Mouse (Mus musculus) kidney, postnatal 36 days (tissue): ENCODE data around the gene 1700010I14Rik.

Source experiments
- DNase-seq, 2 experiments: peaks; one replicate each; pipeline ENCODE4 v3.0.0; 2021 to 2022; ENCODE audit warnings: mixed read lengths in 2 of 2

1700010I14Rik gene

GRCm38 (mm10) chr17:9030181-9030580 is 42.0 kb downstream of the 1700010I14Rik start:
- no peak for DNase-seq

- peak; percentile 47 to 85 for DNase-seq
Observed at GRCm38 (mm10) chr17:9031241-9032141, 43.4 kb downstream of the 1700010I14Rik start.

GRCm38 (mm10) chr17:9032362-9033044 is 44.4 kb downstream of the 1700010I14Rik start:
- DNase-seq: no peak

GRCm38 (mm10) chr17:9033511-9033910 is 45.4 kb downstream of the 1700010I14Rik start:
- DNase-seq: no peak

- DNase-seq: no peak
Observed at GRCm38 (mm10) chr17:9035561-9036348, 47.6 kb downstream of the 1700010I14Rik start.

GRCm38 (mm10) chr17:9042723-9043122 is 54.6 kb downstream of the 1700010I14Rik start:
- DNase-seq: peak in 1 of 2 experiments; percentile 42

- no peak for DNase-seq
Observed at GRCm38 (mm10) chr17:9052441-9052980, 64.4 kb downstream of the 1700010I14Rik start.

- peak in 1 of 2 experiments; percentile 19 for DNase-seq
Observed at GRCm38 (mm10) chr17:9059360-9059932, 71.3 kb downstream of the 1700010I14Rik start.
